Mouse (Mus musculus) embryonic fibroblast, embryonic 13.5 days (primary cell): Measurements from ENCODE around the gene Dennd1b.

Experiments
- CTCF ChIP-seq: IDR thresholded peaks from 2 replicates; pipeline ENCODE4 v1.5.1; 2011; ENCODE audit warnings: mild to moderate bottlenecking, control low read depth, low read length, moderate library complexity, borderline replicate concordance; ENCODE audit not compliant: insufficient read depth
- POLR2A ChIP-seq: IDR thresholded peaks from 2 replicates; pipeline ENCODE4 v1.6.1; 2011; ENCODE audit warnings: low read depth, mild to moderate bottlenecking, control low read depth, low read length, moderate library complexity

DNA sequence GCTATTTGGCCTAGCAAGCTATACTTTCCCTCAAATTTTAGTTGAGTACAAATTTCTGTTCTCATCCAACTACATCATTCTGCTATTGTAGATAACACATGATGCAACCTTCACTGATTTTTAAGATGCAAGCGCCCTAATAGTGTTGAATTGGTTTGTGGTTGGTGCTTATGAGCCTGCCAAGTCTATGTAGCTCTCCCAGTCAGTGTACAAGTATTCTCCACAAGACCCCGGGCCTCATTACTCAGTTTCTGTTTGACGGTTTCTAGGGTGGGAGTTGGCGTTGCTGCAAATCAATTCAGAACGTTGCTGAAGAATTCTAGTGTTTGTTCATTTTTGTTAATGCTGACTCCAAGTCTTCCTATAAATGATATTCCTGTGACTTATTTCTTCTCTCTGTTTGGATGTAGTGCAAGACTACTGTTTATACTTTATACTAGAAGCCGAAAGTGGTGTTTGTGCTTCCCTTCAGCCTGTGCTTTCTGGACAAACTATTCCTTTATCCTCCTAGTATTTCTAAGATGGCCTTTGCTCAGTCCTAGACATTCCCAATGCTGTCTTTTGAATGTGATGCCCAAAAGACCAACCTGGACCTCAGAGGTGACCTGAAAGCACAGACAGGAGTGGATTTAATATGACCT, 261.2 kb downstream of the Dennd1b start:
- no peak for TF ChIP-seq CTCF
- no peak for TF ChIP-seq POLR2A
